Mouse (Mus musculus) cerebral cortex, adult 2 months (tissue): Measurements from ENCODE around the gene Tspyl4.

Source experiments
- WGBS: fragments of 180-500 bp; shearing (Covaris S2); methylation state at CpG from one replicate; pipeline ENCODE4 v1.1.7; 2018; 5-methylcytosine and 5-hydroxymethylcytosine counted together

Gene Tspyl4

GRCm38 (mm10) chr10:34297299-34297979 lies at the start of gene Tspyl4:
Tspyl4 (plus strand) TSS chr10:34297442.
- WGBS = under 1% methylated on average over 38 of the region's 38 CpGs

GRCm38 (mm10) chr10:34247757-34248156 lies 49.5 kb upstream of the Tspyl4 start:
- WGBS = 51% methylated on average over 3 of the region's 3 CpGs

DNA sequence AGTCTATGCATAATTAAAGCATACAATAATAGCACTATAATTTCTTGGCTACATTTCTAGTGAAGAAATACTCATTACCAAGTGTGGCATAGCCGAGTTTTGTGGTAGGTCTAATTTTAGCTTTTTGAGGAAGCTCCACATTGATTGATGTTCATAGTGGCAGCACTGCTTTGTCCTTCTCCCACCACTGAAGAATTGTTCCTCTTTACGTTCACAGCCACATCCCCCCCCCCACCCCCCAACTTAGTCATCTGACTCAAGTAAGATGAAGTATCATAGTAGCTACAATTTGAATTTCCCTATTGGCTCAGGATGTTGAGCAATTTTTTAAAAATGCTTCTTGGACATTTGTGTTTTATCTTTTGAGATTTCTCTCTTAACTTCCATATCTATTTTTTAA lies 47.6 kb upstream of the Tspyl4 start:
- WGBS = 42% methylated on average over 2 of the region's 2 CpGs

DNA sequence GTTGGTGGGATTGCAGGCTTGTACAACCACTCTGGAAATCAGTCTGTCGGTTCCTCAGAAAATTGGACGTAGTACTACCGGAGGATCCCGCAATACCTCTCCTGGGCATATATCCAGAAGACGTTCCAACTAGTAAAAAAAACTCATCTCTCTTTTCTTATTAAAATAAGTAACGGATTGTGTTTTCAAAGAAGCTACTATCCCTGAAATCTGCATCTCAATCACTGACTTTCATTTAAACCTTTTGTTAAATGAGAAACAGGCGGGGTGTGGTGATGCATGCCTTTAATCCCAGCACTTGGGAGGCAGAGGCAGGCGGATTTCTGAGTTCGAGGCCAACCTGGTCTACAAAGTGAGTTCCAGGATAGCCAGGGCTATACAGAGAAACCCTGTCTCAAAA lies 44.4 kb upstream of the Tspyl4 start:
- 80% methylated on average over 9 of the region's 9 CpGs for WGBS

GRCm38 (mm10) chr10:34265106-34265505 lies 32.1 kb upstream of the Tspyl4 start:
- WGBS = 89% methylated on average over 4 of the region's 4 CpGs

GRCm38 (mm10) chr10:34267312-34268070 lies 29.8 kb upstream of the Tspyl4 start:
- WGBS = 89% methylated on average over 5 of the region's 5 CpGs

GRCm38 (mm10) chr10:34271681-34272080 lies 25.6 kb upstream of the Tspyl4 start:
- WGBS = 16% methylated on average over 7 of the region's 7 CpGs

GRCm38 (mm10) chr10:34280591-34281175 lies 16.6 kb upstream of the Tspyl4 start:
- 12% methylated on average over 13 of the region's 13 CpGs for WGBS

- 8% methylated on average over 14 of the region's 14 CpGs for WGBS
These were observed 15.9 kb upstream of the Tspyl4 start for GRCm38 (mm10) chr10:34281211-34281961.

DNA sequence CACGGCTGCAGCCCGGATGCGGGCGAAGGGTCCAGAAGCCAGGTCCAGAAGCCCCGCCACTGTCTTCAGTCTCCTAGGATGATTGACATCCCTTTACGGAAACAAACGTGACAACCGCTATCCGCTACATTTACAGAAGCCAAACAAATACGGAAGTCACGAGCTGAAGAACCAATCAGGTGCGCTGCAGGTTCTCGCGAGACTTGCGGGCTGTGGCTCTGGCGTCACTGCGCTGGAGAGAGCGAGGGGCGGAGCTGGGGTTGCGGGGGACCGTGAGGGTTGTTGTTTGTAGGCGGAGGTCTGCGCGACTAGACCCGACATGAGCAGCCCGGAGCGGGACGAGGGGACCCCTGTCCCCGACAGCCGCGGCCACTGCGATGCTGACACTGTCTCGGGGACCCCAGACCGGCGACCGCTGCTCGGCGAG lies 15.3 kb upstream of the Tspyl4 start, which contains the start of gene Tspyl1:
Tspyl1 (plus strand) TSS at position 229 of the 427 bp plus-strand sequence.
- under 1% methylated on average over 38 of the region's 38 CpGs for WGBS

GRCm38 (mm10) chr10:34282420-34283238 lies 14.6 kb upstream of the Tspyl4 start:
- WGBS = 2% methylated on average over 47 of the region's 47 CpGs

DNA sequence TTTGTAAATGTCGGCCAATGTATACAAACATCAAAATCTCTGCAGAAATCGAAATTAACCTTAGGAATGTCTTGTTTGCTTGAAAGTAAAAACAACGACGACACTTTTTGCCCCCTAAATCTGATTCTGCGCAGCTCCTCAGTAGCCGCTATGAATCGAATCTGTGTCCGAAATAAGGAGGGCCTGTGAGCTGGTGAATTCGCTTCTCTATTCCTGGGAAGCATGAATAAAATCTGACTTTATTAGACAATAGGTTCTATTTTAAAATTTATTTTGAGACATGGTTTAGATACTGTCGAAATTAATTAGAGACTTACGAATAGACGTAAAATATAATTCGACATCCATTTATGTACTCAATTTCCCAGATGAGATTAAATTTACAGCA lies 337 bp upstream of the Tspyl4 start:
- WGBS = 4% methylated on average over 13 of the region's 13 CpGs

- WGBS = 26% methylated on average over 25 of the region's 25 CpGs
These were observed 925 bp downstream of the Tspyl4 start for GRCm38 (mm10) chr10:34297980-34298753.

- WGBS = 12% methylated on average over 5 of the region's 5 CpGs
These were observed 3.1 kb downstream of the Tspyl4 start for GRCm38 (mm10) chr10:34300368-34300767.

DNA sequence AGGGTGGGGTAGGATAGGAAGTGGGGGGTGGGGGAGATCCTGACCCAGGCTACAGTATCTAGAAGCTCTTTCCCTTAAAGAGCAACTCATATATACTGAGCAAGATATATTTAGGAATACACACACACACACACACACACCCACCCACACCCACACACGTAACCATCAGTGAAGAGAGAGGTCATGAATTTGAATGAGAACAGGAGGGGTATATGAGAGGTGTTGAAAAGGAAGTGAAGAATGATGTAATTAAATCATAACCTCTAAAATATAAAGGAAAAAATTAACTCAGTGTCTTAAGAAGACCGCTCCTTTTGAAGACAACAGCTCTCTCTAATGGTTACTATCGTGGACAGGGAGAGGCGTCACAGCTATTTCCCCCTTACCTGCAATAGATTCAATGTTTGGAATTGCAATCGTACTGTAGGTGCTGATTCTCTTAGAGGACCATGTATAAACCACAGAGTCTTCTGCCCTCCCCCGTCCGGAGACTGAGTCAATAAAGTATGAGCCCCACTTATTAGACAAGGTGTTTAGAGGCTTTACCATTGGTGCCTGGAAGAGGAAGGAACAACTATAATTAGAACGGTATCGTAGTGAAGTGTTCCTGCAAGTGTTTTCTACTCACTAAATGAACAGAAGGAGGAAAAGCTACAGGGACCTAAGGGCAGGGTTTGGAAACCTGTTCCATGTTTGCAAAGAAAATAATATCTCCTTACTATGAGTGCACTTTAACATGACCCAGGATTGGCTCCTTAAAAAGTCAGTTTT lies 12.9 kb downstream of the Tspyl4 start:
- 78% methylated on average over 9 of the region's 9 CpGs for WGBS

DNA sequence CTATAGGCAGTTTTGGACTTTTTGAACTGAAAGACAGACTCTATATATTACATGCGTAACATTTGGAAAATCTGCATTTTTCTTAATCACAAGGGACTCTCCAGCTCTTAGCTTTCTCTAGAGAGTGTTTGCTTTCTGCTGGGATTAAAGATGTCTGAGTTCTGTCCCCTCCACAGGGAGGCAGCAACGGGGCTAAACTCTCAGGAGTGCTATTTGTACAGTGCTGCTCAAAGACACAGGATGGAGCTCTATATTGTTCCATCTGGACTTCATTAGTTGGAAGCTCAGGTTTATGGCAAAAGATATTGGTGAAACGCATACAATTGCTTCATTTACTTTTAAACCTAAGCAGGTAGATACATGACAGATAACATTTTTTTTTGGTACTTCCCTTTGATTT lies 15.3 kb downstream of the Tspyl4 start:
- 61% methylated on average over 3 of the region's 3 CpGs for WGBS

DNA sequence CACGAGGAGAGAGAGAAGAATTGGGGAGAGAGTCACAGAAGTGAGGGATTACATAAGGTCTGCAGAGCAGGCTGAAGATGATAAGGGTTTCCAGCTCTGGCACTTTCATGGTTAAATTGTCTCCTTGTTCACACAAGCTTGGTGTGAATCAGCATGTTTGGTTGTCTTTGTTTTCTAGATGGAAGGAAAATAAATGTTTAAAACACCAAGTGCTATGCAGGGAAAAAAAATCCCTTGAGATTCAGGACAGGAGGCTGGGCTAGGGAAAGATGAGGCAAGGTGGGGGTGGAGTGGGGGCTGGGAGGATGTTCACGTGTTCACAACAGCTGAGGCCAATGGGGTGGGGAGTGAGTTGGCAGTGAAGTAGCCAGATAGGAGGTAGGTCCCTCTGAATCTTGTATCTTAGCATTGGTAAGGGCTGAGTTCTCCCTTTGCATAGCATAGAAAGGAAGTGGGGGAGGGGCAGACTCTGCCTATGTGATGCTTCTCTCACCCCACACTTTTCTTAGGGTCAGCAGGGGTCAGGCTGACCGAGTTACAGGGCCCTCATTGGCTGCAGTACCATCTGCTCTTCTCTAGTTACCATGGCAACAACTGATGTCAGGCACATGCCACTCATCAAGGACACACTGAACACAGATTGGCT lies 19.5 kb downstream of the Tspyl4 start:
- WGBS = 4% methylated on average over 3 of the region's 3 CpGs

DNA sequence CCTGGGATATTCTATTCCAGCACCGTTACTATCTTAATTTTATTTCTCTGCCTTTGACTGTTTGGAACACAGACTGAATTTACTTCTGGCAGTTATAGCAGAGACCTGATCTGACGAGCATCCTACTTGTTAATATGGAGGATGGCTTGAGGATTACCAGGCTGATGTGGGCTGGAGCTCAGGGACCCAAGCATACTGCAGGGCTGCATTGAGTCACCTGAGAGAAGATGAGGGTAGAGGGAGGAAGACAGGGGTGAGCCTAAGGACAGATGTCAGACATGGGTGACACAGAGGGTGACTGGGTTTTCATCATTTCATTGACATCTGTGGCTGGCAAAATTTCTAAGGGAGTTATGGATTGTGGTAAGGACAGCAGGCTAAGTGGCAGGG lies 20.0 kb downstream of the Tspyl4 start:
- 15% methylated on average over 2 of the region's 2 CpGs for WGBS

GRCm38 (mm10) chr10:34320809-34321208 lies 23.6 kb downstream of the Tspyl4 start:
- 86% methylated on average over 2 of the region's 2 CpGs for WGBS
